Mouse (Mus musculus) Patski (cell line): ENCODE measurements around the gene Tsen2. TPM values are rescaled to one million over a fixed set of nuclear protein-coding genes. Genes with fewer than 3 reads are reported as not detected.
A peak's percentile ranks its signal among the peaks of the same experiment; 100 is the strongest.

Source experiments
- ATAC-seq: fragments of 100-300 bp; one replicate; pipeline ENCODE4 v1.8.0; 2021
- CTCF ChIA-PET: fragments of 350-600 bp; sonication (Branson Sonifier 250); formaldehyde crosslinking; loops from one replicate; lab custom pipeline; 2022; ENCODE audit warnings: inconsistent platforms; lab: Charles Lee
- POLR2A ChIA-PET: fragments of 350-600 bp; sonication (Branson Sonifier 250); formaldehyde crosslinking; loops from one replicate; lab custom pipeline; 2022; ENCODE audit warnings: antibody characterized with exemption, inconsistent platforms; lab: Charles Lee
- DNase-seq: peaks from one replicate; pipeline ENCODE4 v3.0.0-alpha.2; 2011; ENCODE audit warnings: low read depth, low spot score
- H3K27me3 ChIP-seq: fragments of 371-371 bp; one replicate; pipeline ENCODE4 v1.5.1; 2021
- CTCF ChIP-seq: fragments of 100-300 bp; IDR thresholded peaks from one replicate; pipeline ENCODE4 v1.5.1; 2021
- in situ Hi-C: fragments of 300-500 bp; cut with MboI; formaldehyde crosslinking; loops from 3 replicates; pipeline ENCODE4 v1.11.1; 2018; ENCODE audit warnings: low pct_unique_long_range_greater_than_20kb, mixed read lengths
- polyA plus RNA-seq: library from polyadenylated mRNA; unstranded; gene quantifications from one replicate; pipeline ENCODE4 v1.2.3, GENCODE M21; 2021

The Tsen2 gene
- polyA plus RNA-seq, 1 experiment from 2014 or later, result 16.0 TPM

DNA sequence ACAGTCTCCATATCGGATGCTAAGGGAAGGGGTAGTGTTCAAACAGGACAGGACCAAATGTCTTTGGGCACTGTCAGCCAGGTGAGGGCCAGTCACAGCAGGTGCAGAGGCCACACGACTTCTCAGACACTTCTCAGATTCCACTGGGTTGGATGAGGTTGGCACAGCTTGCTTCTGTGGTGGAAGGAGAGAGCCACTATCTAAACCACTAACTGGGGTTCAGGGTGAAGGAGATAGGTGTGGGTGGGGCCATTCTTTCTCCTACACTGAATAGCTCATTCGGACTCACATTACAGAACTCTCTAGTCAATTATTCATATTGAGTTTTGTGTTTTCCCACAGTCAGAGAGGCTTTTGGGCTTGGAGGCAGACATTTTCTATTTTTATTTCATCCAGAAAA lies 51.2 kb downstream of the Tsen2 start:
- in situ Hi-C loops, result no loop called here
- H3K27me3 ChIP-seq, result no peaks in the 10 kb centered on the region
- POLR2A ChIA-PET, result no interaction called here
- DNase-seq (no peak), ATAC-seq (no peak)
- CTCF ChIA-PET, result no interaction called here
- no peak for TF ChIP-seq CTCF

- DNase-seq (no peak), ATAC-seq (no peak)
- CTCF ChIA-PET, result no interaction called here
- POLR2A ChIA-PET, result no interaction called here
- H3K27me3 ChIP-seq, result no peaks in the 10 kb centered on the region
- in situ Hi-C loops, result no loop called here
- peak; percentile 19 for TF ChIP-seq CTCF
Measured at GRCm38 (mm10) chr6:115601322-115601714, 56.9 kb downstream of the Tsen2 start.

DNA sequence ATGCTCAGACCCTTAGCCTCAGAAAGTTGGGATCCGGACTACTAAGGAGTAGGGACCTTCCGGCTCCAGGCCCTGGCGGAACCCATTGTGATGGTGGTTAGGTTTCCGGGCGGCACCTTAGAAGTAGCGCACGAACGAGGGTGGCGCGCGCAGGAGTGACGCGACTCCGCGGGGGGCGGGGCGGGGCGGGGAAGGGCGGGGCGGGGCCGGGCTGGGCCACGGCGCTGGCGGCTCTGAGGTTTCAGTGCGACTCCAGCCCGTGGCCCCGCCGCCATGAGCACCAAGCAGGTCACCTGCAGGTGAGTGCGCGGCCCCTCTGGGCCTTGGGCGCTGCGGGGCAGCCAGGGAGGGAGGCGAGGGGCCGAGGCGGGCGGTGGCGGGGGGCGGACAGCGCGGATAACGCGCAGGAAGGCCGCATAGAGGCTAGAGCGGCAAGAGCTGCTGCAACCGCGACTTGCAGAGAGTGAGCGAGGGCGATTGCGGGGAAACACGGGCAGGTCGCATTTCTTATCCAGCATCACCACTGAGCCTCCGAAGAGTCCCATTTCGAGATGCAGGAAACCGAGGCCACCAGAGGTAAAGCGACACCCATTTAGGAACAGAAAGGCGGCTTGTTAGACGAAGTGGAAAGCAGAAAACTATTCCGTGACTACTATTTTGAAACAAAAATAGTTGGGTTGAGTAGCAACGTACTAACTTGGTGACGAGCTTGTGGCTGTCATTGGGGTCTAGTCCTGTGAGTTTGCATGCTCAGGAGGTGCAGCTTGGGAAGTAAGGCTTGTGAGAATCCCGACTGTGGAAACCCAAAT lies 57.5 kb downstream of the Tsen2 start, which contains the start of gene Mkrn2:
Gene Mkrn2 (plus strand): TSS at position 188 of the 809 bp plus-strand sequence.
- DNase-seq (no peak), ATAC-seq (peak; percentile 86)
- ChIA-PET POLR2A (interaction anchor here (1.0 kb wide), 1 partner anchor 75 kb away, joined by 3 read pairs; the partner anchor contains the start of gene Raf1), CTCF (interaction anchor here (1.2 kb wide), 1 partner anchor 55 kb away, joined by 4 read pairs; no protein-coding TSS in a partner anchor)
- H3K27me3 ChIP-seq, result no peaks in the 10 kb centered on the region
- no peak for TF ChIP-seq CTCF
- in situ Hi-C loops, result no loop called here

- POLR2A ChIA-PET, result interaction anchor here (0.5 to 1.0 kb wide), 2 partner anchors 10 to 415 kb away, joined by 3 to 4 read pairs; no protein-coding TSS in a partner anchor
- CTCF ChIA-PET, result interaction anchor here (0.7 to 1.6 kb wide), 2 partner anchors 16 to 51 kb away, joined by 3 to 4 read pairs; no protein-coding TSS in a partner anchor
- no peak for ATAC-seq
- no peaks in the 10 kb centered on the region for H3K27me3 ChIP-seq
- in situ Hi-C loops, result no loop called here
- TF ChIP-seq CTCF, result no peak
- no peak for DNase-seq
Measured at GRCm38 (mm10) chr6:115606461-115606860, 62.0 kb downstream of the Tsen2 start.

DNA sequence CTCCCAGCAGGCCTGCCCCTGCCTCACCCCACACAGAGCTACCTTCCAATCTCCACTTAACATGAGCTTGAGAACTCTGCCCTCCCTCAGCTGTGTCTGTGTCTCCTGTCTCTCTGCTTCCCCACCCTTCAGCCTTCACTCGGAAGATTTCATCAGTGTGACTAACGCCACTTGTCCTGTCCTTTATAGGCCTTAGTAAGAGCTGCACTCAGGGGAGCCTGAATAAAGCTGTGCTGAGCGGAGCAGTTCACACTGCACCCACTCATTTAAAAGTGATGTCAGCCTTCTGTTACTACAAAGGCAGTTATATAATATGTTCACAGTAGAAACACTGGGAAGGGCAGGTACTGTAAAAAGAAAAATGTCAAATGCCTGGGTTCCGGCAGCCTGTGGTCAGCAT lies 63.0 kb downstream of the Tsen2 start:
- ATAC-seq, result no peak

DNA sequence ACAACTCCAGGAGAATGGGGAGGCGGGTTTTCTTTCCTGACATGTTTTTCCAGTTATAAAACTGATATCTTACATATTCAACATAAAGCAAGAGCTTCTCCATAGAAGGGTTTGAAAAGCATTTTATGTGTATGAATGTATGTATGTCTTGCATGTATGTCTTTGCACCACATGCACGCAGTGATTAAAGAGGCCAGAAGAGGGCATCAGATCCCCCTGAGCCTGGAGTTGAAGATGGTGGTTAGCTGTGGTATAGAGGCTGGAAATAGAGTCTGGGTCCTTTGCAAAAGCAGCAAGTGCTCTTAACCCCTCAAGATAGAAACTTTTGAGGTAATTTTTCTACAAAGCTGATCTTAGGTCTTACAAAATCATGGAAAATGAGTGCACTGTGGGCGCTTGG lies 64.7 kb downstream of the Tsen2 start:
- ChIA-PET POLR2A (no interaction called here), CTCF (interaction anchor here (0.6 to 2.9 kb wide), 7 partner anchors 9 to 194 kb away, joined by 3 to 23 read pairs (median 3); no protein-coding TSS in a partner anchor)
- in situ Hi-C loops, result no loop called here
- DNase-seq (no peak), ATAC-seq (no peak)
- peak; percentile 77 for TF ChIP-seq CTCF
- H3K27me3 ChIP-seq, result no peaks in the 10 kb centered on the region

More for the DNA sequence above, 63.0 kb downstream of the Tsen2 start:
- no peak for TF ChIP-seq CTCF
- POLR2A ChIA-PET, result interaction anchor here (0.6 to 0.9 kb wide), 3 partner anchors 10 to 66 kb away, joined by 3 to 5 read pairs (median 3); no protein-coding TSS in a partner anchor
- no peaks in the 10 kb centered on the region for H3K27me3 ChIP-seq
- DNase-seq, result no peak
- in situ Hi-C loops, result no loop called here
- CTCF ChIA-PET, result interaction anchor here (0.7 to 2.9 kb wide), 4 partner anchors 13 to 35 kb away, joined by 3 to 23 read pairs (median 4); no protein-coding TSS in a partner anchor

DNA sequence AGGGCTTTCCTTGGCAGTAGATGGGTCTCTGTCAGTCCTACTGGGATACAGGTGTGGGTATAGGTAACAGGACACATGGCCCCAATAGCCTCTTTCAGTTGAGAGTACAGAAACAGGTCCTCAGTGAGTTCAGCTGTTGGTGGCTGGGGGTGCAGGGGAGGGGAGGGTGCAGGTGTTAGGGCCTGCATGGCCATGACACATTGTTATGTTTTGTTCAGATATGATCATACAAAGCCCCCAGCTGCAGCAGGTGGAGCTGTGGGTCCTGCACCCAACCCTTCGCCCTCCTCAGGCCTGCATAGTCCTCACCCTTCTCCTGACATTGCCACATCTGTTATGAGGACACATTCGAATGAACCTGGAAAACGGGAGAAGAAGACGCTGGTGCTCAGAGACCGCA lies 65.8 kb downstream of the Tsen2 start:
- TF ChIP-seq CTCF, result no peak
- ChIA-PET POLR2A (no interaction called here), CTCF (interaction anchor here (1.3 to 2.9 kb wide), 3 partner anchors 10 to 60 kb away, joined by 3 to 23 read pairs (median 6); no protein-coding TSS in a partner anchor)
- ATAC-seq (no peak), DNase-seq (no peak)
- in situ Hi-C loops, result no loop called here
- no peaks in the 10 kb centered on the region for H3K27me3 ChIP-seq

GRCm38 (mm10) chr6:115613793-115614192 lies 69.3 kb downstream of the Tsen2 start:
- ChIA-PET CTCF (interaction anchor here (1.5 kb wide), 1 partner anchor 9 kb away, joined by 4 read pairs; no protein-coding TSS in a partner anchor), POLR2A (no interaction called here)
- no peak for ATAC-seq
- no peak for DNase-seq
- in situ Hi-C loops, result no loop called here
- no peaks in the 10 kb centered on the region for H3K27me3 ChIP-seq
- no peak for TF ChIP-seq CTCF

DNA sequence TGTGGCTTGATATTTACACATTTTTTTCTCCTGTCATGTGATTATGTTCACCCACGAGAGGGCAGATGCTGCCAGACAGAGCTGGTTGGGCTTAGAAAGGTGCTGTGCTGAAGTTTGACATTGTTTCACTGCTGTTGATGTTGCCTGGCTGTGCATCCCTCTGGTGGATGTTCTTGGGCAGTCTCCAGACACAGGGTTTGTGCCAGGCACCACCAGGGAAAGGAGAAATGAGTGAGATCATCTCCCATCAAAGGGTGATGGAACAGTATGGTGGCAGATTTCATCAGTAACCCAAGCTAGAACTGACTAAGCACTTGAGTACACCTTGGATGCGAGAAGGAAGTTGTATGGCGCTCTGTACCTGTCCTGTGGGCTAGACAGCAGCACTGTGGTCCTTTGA lies 71.5 kb downstream of the Tsen2 start:
- H3K27me3 ChIP-seq, result no peaks in the 10 kb centered on the region
- in situ Hi-C loops, result no loop called here
- no peak for TF ChIP-seq CTCF
- ATAC-seq, result no peak
- ChIA-PET POLR2A (interaction anchor here (0.8 kb wide), 1 partner anchor 10 kb away, joined by 4 read pairs; no protein-coding TSS in a partner anchor), CTCF (interaction anchor here (1.1 kb wide), 1 partner anchor 42 kb away, joined by 3 read pairs; no protein-coding TSS in a partner anchor)
- no peak for DNase-seq

DNA sequence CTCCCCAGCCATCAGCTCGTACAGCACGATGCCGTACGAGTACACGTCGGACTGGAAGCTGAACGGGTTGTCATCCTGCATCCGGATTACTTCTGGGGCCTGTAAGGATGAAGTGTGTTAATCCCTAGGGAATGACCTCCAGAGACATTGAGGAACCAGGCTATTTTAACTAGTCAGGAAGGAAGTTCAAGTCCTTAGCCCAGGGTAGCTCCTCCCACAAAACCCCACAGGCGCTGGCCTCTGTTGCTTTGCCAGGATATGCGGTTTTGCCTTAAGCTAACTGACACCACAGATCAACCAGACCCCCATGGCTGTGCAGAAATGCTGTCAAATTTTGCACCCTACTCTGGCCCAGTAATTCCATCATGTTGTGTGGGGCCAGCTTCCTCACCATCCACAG lies 75.4 kb downstream of the Tsen2 start:
- no peak for DNase-seq
- CTCF ChIA-PET, result interaction anchor here (0.8 to 3.5 kb wide), 4 partner anchors 11 to 59 kb away, joined by 3 to 23 read pairs (median 5); no protein-coding TSS in a partner anchor
- POLR2A ChIA-PET, result interaction anchor here (0.6 to 0.7 kb wide), 2 partner anchors 9 to 151 kb away, joined by 3 to 4 read pairs; no protein-coding TSS in a partner anchor
- ATAC-seq, result no peak
- H3K27me3 ChIP-seq, result no peaks in the 10 kb centered on the region
- in situ Hi-C loops, result no loop called here
- no peak for TF ChIP-seq CTCF
